Mouse (Mus musculus) heart, postnatal 25 days (tissue): ENCODE measurements around the gene Golga3. TPM values are rescaled to one million over a fixed set of nuclear protein-coding genes. Genes with fewer than 3 reads are reported as not detected.

Experiments
- DNase-seq: peaks from one replicate; pipeline ENCODE4 v3.0.0; 2022; ENCODE audit warnings: low spot score
- intact Hi-C: fragments of 180-260 bp; cut with DNase I; formaldehyde crosslinking; loops from one replicate; pipeline ENCODE4 v1.15.1; 2025
- total RNA-seq, 2 experiments: library from RNA; stranded (reverse); gene quantifications; 2 replicates each; pipeline ENCODE4 v1.2.3; 2021

Golga3 gene
- total RNA-seq, 2 experiments from 2014 or later, result 46.2 to 47.0 TPM

- no peak for DNase-seq
- intact Hi-C loops, result no loop called here
These were observed 53.9 kb downstream of the Golga3 start for GRCm38 (mm10) chr5:110230401-110230779.

DNA sequence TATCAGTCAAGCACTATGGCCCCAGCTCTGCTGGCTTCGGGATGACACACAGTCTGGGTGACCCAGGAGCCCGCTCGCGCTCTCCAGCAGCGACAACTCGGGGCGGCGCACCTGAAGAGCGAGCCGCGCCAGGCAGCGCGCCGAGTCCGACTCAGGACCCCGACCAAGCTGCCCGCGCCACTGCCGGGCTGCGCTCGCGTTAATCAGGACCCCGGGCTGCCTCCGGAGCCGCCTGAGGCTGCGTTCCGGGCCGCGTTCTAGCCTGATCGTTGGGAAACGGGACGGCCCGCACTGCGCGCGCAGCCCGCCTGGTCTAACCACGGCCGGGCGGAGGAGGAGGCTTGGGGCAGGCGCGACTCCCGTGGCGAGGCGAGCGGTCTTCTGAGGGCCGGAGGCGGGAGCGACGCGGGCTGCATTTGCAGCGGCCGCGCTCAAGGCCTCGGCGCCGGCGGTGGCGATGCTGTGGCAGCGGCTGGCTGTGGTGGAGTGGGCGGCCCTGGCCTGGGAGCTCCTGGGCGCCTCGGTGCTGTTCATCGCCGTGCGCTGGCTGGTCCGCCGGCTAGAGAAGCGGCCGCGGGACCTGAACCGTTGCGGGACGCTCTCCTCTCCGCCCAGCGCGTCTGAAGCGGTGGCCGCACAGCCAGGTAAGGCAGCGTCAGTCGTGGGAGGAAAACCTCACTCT, 54.4 kb downstream of the Golga3 start, which contains the start of gene Ankle2:
Gene Ankle2 (plus strand): TSS at position 225 of the 682 bp plus-strand sequence.
- intact Hi-C loops, result no loop called here
- peak; percentile 81 for DNase-seq

- intact Hi-C loops, result no loop called here
- no peak for DNase-seq
These were observed 55.1 kb downstream of the Golga3 start for GRCm38 (mm10) chr5:110231638-110232037.

- intact Hi-C loops, result no loop called here
- DNase-seq, result no peak
These were observed 55.8 kb downstream of the Golga3 start for GRCm38 (mm10) chr5:110232346-110232745.

DNA sequence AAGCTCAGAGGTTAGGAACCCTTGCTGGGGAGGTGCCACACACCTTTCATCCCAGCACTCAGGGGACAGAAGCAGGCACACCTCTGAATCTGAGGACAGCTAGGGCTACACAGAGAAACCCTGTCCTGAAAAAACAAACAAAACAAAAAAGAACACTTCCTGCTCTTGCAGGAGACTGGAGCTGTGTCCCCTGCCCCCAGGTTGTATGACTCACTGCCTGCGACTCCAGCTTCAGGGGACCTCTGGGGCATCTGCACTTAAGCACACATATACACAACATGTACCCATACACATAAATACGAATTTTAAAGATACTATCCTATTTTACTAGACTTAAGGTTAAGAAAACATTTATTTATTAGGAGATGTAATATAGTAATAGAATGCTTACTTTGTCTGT, 67.6 kb downstream of the Golga3 start:
- intact Hi-C loops, result no loop called here
- DNase-seq, result no peak

DNA sequence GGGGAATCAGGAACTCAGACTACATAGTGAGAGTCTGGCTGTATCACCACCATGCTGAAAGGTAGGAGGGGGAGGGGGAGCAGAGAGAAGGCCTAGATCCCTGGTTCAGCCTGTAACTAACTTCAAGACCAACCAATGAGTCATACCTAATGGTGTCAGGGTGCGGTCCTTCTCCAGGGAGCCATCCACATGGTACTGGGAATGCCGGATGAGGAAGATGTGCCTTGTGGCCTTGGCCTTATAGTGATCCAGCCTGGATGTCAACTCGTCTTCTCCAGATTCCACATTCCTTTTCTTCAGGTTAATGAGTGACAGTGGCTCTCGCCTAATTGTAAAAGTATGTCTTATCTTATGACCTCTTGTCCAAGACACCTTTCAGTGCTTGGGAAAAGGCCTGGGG, 90.4 kb downstream of the Golga3 start:
- intact Hi-C loops, result loop anchor here (5.0 kb wide), 1 partner anchor 90 kb away; the partner anchor contains the start of gene Golga3

DNA sequence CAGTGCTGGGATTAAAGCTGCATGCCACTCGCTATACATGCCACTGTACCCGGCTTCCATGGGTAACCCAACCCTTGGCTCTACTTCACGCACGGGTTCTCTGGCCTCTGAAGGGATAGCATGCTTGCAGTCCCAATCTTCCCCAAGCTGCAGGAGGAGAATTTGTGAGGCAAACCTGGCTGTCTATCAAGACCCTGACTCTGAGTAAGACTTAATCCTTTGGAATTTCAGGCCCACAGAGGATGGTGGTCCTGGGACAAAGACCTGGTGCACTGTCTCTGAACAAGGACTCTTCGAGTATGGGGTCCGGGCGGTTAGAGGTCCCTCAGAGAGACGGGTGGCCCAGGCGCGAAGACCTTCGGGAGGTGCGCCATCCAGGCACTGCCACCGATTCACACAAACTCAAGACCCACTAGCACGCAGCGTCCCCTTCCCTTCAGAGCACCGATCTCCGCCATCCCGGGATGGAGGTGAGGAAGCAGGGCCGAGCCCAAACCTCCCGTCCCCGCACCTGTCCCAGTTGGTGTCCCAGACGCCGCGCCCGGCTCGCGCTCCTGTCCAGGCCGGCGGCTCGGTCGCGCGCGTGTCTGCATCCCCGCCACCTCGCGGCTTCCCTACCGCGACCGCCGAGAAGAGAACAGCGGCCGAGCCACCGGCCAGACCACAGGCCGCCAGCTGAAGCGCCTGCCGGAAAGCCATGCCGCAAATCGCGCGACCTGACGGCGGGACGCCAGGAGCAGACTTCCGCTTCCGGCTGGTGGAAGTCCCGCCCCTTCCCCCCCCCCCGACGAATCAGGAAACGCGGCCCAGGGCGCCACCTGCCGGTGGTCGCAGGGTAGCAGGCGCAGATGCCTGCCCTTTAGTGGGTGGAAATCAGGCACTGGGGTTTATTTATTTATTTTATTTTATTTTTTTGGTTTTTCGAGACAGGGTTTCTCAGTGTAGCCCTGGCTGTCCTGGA, 92.9 kb downstream of the Golga3 start, which contains the start of gene Pgam5:
Gene Pgam5 (minus strand): TSS at position 773 of the 961 bp plus-strand sequence.
- peak; percentile 70 for DNase-seq
- intact Hi-C loops, result loop anchor here (5.0 kb wide), 1 partner anchor 92 kb away; the partner anchor contains the start of gene Golga3

More for the DNA sequence above, 90.4 kb downstream of the Golga3 start:
- no peak for DNase-seq

DNA sequence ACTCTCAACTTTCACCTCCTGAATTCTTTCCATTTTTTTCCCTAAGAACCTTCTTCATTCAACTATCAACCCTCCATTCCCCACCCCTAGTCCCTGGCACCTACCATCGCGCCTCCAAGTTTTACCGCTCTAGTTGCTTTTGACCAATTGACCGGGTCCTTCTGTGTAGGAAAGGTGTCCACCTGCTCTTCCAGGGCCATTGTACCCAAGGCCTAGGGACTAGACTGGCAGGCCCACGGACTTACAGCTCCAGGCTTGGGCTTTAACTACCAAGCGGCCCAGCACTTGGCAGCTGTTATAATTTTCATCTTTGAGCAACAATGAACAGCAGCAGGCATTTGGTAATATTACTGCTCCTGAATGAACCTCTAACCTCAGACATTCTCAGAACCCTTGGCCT, 93.7 kb downstream of the Golga3 start:
- intact Hi-C loops, result no loop called here

GRCm38 (mm10) chr5:110274147-110274546, 97.6 kb downstream of the Golga3 start:
- DNase-seq, result no peak
- intact Hi-C loops, result no loop called here

More for the DNA sequence above, 93.7 kb downstream of the Golga3 start:
- DNase-seq, result no peak

- no peak for DNase-seq
- intact Hi-C loops, result no loop called here
These were observed 98.3 kb downstream of the Golga3 start for GRCm38 (mm10) chr5:110274846-110275245.

Other genes with a start within 250 kb of the Golga3 start
- 1 to 10 TPM; 5.7 to 9.6 TPM for gene Zfp932, start 180.2 kb upstream of the Golga3 start, total RNA-seq
- 1 to 10 TPM; 1.2 to 2.6 TPM for gene Gm17655, start 104.2 kb upstream of the Golga3 start, total RNA-seq
- gene Gm35315, start 82.3 kb upstream of the Golga3 start, total RNA-seq, result not detected
- gene Plcxd1, start 76.7 kb upstream of the Golga3 start, total RNA-seq, result not detected
- 10 to 100 TPM; 27.6 to 31.0 TPM for gene Gtpbp6, start 68.5 kb upstream of the Golga3 start, total RNA-seq
- gene Zfp605, start 66.6 kb upstream of the Golga3 start, total RNA-seq, result 1 to 10 TPM; 2.7 to 3.1 TPM
- gene Chfr, start 40.9 kb upstream of the Golga3 start, total RNA-seq, result 10 to 100 TPM; 14.8 to 17.1 TPM
- 10 to 100 TPM; 25.8 to 29.3 TPM for gene Ankle2, start 54.3 kb downstream of the Golga3 start, total RNA-seq
- 10 to 100 TPM; 30.2 to 34.7 TPM for gene Pgam5, start 93.2 kb downstream of the Golga3 start, total RNA-seq
- gene Pxmp2, start 109.5 kb downstream of the Golga3 start, total RNA-seq, result 10 to 100 TPM; 95.2 to 96.5 TPM
- gene Pole, start 109.6 kb downstream of the Golga3 start, total RNA-seq, result 1 to 10 TPM; 1.8 to 2.3 TPM
- gene P2rx2, start 166.5 kb downstream of the Golga3 start, total RNA-seq, result not detected
- gene Lrcol1, start 168.0 kb downstream of the Golga3 start, total RNA-seq, result not detected